Mouse (Mus musculus) CH12.LX (cell line): ENCODE results near the gene Rem1. TPM values are rescaled to one million over a fixed set of nuclear protein-coding genes. Genes with fewer than 3 reads are reported as not detected.

ENCODE experiments used
- DNase-seq: peaks from one replicate; pipeline ENCODE4 v3.0.0-alpha.2; 2013; ENCODE audit errors: extremely low read depth
- H3K27ac ChIP-seq: 2 replicates; pipeline ENCODE4 v1.5.1; 2012; ENCODE audit warnings: low read depth, mild to moderate bottlenecking, control low read depth, moderate library complexity; ENCODE audit not compliant: insufficient read depth
- H3K27me3 ChIP-seq: replicated peaks from 2 replicates; pipeline ENCODE3; 2012; ENCODE audit warnings: inconsistent platforms
- H3K36me3 ChIP-seq, 2 experiments: replicated peaks in 1 of 2; 2 replicates each; pipeline versions ENCODE3 to v1.6.1; 2012; ENCODE audit warnings: inconsistent platforms in 1 of 2, low read length in 1 of 2, mild to moderate bottlenecking in 1 of 2, mixed read lengths in 1 of 2, moderate library complexity in 1 of 2; ENCODE audit not compliant: control insufficient read depth in 1 of 2, insufficient read depth in 1 of 2
- H3K4me1 ChIP-seq, 2 experiments: 2 replicates each; pipeline ENCODE4 v1.6.1; 2012; ENCODE audit warnings: inconsistent platforms in 1 of 2, moderate library complexity in 1 of 2; ENCODE audit not compliant: insufficient read depth in 2 of 2, control insufficient read depth in 1 of 2
- H3K4me2 ChIP-seq: 2 replicates; pipeline ENCODE4 v1.6.1; 2012; ENCODE audit warnings: low read depth, mild to moderate bottlenecking, control low read depth; ENCODE audit not compliant: poor library complexity, insufficient read depth, severe bottlenecking
- H3K4me3 ChIP-seq, 3 experiments: fragments of 150-350 bp in 1 of 3; sonication (generic) in 1 of 3; replicated peaks in 1 of 3; 2 replicates each; pipeline versions ENCODE3 to v1.5.1; 2011 to 2012; ENCODE audit warnings: low read depth in 2 of 3, low read length in 2 of 3, mild to moderate bottlenecking in 2 of 3, moderate library complexity in 2 of 3, control low read depth in 1 of 3, improper control_type of control experiment in 1 of 3, inconsistent platforms in 1 of 3, mixed read lengths in 1 of 3; ENCODE audit not compliant: poor library complexity in 1 of 3
- H3K79me2 ChIP-seq: replicated peaks from 2 replicates; pipeline ENCODE4 v1.6.1; 2012; ENCODE audit warnings: mild to moderate bottlenecking, moderate library complexity; ENCODE audit not compliant: control insufficient read depth, poor library complexity, insufficient read depth, severe bottlenecking; ENCODE audit errors: extremely low read depth
- H3K9ac ChIP-seq: 2 replicates; pipeline ENCODE4 v1.6.1; 2012; ENCODE audit warnings: low read depth, mild to moderate bottlenecking, control low read depth, moderate library complexity; ENCODE audit not compliant: insufficient read depth
- H3K9me3 ChIP-seq: replicated peaks from 2 replicates; pipeline ENCODE3; 2012; ENCODE audit warnings: low read length, inconsistent platforms, mixed read lengths
- BHLHE40 ChIP-seq: IDR thresholded peaks from 2 replicates; pipeline ENCODE4 v1.6.1; 2011; ENCODE audit warnings: mild to moderate bottlenecking, low read depth, low read length, improper control_type of control experiment
- CHD1 ChIP-seq: IDR thresholded peaks from 2 replicates; pipeline ENCODE4 v1.6.1; 2012; ENCODE audit warnings: low read depth, low read length, improper control_type of control experiment, inconsistent platforms
- EP300 ChIP-seq: IDR thresholded peaks from 2 replicates; pipeline ENCODE4 v1.6.1; 2011; ENCODE audit warnings: low read length, improper control_type of control experiment
- ETS1 ChIP-seq: conservative IDR thresholded peaks from 2 replicates; pipeline ENCODE4 v1.6.1; 2012; ENCODE audit warnings: low read depth, mild to moderate bottlenecking, inconsistent platforms, low read length, improper control_type of control experiment, moderate library complexity
- GABPA ChIP-seq: IDR thresholded peaks from 2 replicates; pipeline ENCODE4 v1.6.1; 2012; ENCODE audit warnings: low read depth, low read length, improper control_type of control experiment, inconsistent platforms; ENCODE audit not compliant: insufficient replicate concordance
- IRF4 ChIP-seq: IDR thresholded peaks from 2 replicates; pipeline ENCODE4 v1.6.1; 2014; ENCODE audit warnings: low read depth, mild to moderate bottlenecking, inconsistent platforms, low read length, improper control_type of control experiment
- KAT2A ChIP-seq: IDR thresholded peaks from 2 replicates; pipeline ENCODE4 v1.6.1; 2012; ENCODE audit warnings: low read length, improper control_type of control experiment, inconsistent platforms; ENCODE audit not compliant: insufficient replicate concordance
- MAX ChIP-seq: IDR thresholded peaks from 2 replicates; pipeline ENCODE4 v1.6.1; 2011; ENCODE audit warnings: low read length, improper control_type of control experiment
- MEF2A ChIP-seq: IDR thresholded peaks from 2 replicates; pipeline ENCODE4 v1.6.1; 2014; ENCODE audit warnings: low read depth, mild to moderate bottlenecking, inconsistent platforms, low read length, improper control_type of control experiment, borderline replicate concordance
- MXI1 ChIP-seq: IDR thresholded peaks from 2 replicates; pipeline ENCODE4 v1.6.1; 2011; ENCODE audit warnings: mild to moderate bottlenecking, low read depth, low read length, improper control_type of control experiment
- MYC ChIP-seq: IDR thresholded peaks from 2 replicates; pipeline ENCODE4 v1.6.1; 2011; ENCODE audit warnings: low read depth, mild to moderate bottlenecking, improper control_type of control experiment, low read length
- NELFE ChIP-seq: IDR thresholded peaks from 2 replicates; pipeline ENCODE4 v1.6.1; 2011; ENCODE audit warnings: low read depth, low read length, improper control_type of control experiment
- NRF1 ChIP-seq: IDR thresholded peaks from 2 replicates; pipeline ENCODE4 v1.6.1; 2014; ENCODE audit warnings: low read depth, mild to moderate bottlenecking, inconsistent platforms, low read length, improper control_type of control experiment, moderate library complexity
- POLR2AphosphoS2 ChIP-seq: IDR thresholded peaks from 2 replicates; pipeline ENCODE4 v1.6.1; 2011; ENCODE audit warnings: low read depth, low read length, improper control_type of control experiment
- RCOR1 ChIP-seq: conservative IDR thresholded peaks from 2 replicates; pipeline ENCODE4 v1.6.1; 2012; ENCODE audit warnings: low read depth, mild to moderate bottlenecking, inconsistent platforms, low read length, improper control_type of control experiment
- SMC3 ChIP-seq: IDR thresholded peaks from 2 replicates; pipeline ENCODE4 v1.6.1; 2011; ENCODE audit warnings: low read depth, low read length, improper control_type of control experiment
- TCF12 ChIP-seq: IDR thresholded peaks from 2 replicates; pipeline ENCODE4 v1.6.1; 2014; ENCODE audit warnings: low read depth, mild to moderate bottlenecking, inconsistent platforms, low read length, improper control_type of control experiment
- ZMIZ1 ChIP-seq: IDR thresholded peaks from 2 replicates; pipeline ENCODE4 v1.6.1; 2012; ENCODE audit warnings: low read depth, mild to moderate bottlenecking, inconsistent platforms, low read length, improper control_type of control experiment
- dilution Hi-C: fragments of 300-500 bp; cut with MboI; formaldehyde crosslinking; loops from 2 replicates; pipeline ENCODE4 v1.14.3; 2020; ENCODE audit warnings: low sequenced_read_pairs; ENCODE audit not compliant: extremely low pct_unique_long_range_greater_than_20kb, extremely low pct_ligation_motif_present
- in situ Hi-C: fragments of 300-500 bp; cut with MboI; formaldehyde crosslinking; loops from 3 replicates; pipeline ENCODE4 v1.14.3; 2019; ENCODE audit warnings: low sequenced_read_pairs, low pct_ligation_motif_present, low pct_unique_long_range_greater_than_20kb, mixed read lengths
- polyA plus RNA-seq: library from polyadenylated mRNA; unstranded; fragments of >175 nt; gene quantifications from 2 replicates; pipeline ENCODE4 v1.2.1, GENCODE M21; 2012; ENCODE audit warnings: low read depth; ENCODE audit not compliant: insufficient read length
- total RNA-seq, 2 experiments: library from RNA; depleted of rRNA; stranded (reverse); fragments of 300-350 nt in 1 of 2; fragments of >200 nt in 1 of 2; gene quantifications; 2 replicates each; pipeline ENCODE4 v1.2.3; 2012 to 2014

The Rem1 gene
- total and polyA plus RNA-seq, 3 experiments = 0.55 to 0.82 (median 0.80) TPM

DNA sequence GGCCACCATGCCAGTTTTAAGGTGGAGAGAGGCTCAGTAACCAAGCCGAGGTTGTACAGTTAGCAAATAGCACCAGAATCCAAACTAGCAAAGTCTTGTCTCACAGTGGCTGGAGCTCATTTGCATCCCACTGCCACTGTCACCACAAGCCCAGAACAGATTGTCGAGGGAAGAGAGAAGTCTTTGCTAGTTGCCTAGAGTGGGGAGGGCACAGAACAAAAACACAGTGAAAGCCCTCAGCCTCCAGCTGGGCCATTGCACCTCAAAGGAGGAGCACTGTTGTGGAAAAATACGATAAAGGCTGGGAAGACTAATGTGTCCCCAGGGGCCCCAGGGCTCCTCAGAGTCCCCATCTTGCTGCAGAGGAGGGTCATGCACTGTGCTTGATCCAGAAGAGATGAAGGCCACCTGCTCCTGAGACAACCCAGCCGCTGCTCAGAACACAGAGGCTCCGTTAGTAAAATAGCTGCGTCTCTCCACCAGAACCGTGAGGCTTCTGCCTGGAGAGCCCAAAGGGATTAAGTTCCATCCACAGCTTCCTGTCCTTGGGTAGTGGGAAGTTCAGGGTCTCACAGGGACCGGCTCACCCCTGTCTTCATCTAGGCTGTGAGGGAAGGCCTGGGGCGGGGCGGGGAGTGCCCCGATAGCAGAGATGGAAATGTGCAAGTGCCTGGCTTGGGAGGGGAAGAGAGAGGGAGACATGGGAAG, 12.8 kb downstream of the Rem1 start:
- no peaks in the 10 kb centered on the region for H3K9me3 ChIP-seq
- dilution Hi-C loops = no loop called here

DNA sequence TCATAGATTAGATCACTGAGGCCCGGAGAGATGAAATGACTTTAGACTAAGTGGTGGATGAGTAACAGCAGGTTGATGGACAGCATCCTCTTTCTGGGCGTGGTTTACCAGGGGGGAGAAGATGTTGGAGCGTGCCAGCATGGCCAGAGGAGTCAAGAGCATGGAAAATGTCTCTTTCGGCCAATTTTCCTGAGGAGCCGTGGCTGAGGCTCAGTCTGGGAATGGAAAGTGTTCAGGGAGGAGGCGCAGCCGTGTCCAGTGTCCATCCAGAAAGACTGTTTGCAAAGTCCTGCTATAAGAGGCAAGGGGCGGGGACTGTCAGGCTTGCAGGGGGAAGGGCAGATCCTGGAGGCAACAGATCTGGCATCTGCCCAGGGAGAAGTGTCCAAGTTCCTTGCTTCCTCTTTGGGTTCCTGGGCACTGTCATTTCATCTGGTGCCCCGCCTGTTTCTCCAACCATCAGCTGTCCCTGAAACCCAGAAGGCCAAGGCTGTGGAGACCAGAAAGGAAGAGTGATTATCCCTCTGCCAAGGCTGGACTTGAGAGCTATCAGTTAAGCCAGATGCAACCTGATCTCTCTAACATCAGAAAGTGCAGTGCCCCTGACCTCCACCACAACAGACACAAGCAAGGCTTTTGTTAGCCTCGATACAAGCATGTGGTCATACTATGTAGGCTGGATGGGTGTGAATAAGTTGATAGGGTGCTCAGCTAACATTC, 26.3 kb downstream of the Rem1 start:
- no peak overlapping the region for H3K27ac ChIP-seq

More for the DNA sequence above, 12.8 kb downstream of the Rem1 start:
- Histone ChIP-seq H3K4me2 (peak overlapping the region; percentile 69), H3K4me1 (peaks cover 28 to 61% of the 10 kb centered on the region in 2 experiments), H3K27me3 (no peaks in the 10 kb centered on the region), H3K9ac (0 out of 2 replicates have a peak overlapping the region, but pooled peaks have one; percentile 4), H3K36me3 (peaks cover 0 to under 1% of the 10 kb centered on the region in 2 experiments), H3K79me2 (no peaks in the 10 kb centered on the region), H3K4me3 (no peak overlapping the region), H3K27ac (peak overlapping the region; percentile 12)
- in situ Hi-C loops = no loop called here
- DNase-seq = peak; percentile 77
- TF ChIP-seq NRF1 = 0 out of 2 replicates have a peak, but pooled peaks have one; percentile 11
- peak; percentile 71 for TF ChIP-seq ETS1
- TF ChIP-seq MYC = no peak
- TF ChIP-seq GABPA = no peak
- no peak for TF ChIP-seq CHD1
- TF ChIP-seq BHLHE40 = no peak
- TF ChIP-seq MEF2A = 0 out of 2 replicates have a peak, but pooled peaks have one; percentile 9
- no peak for TF ChIP-seq RCOR1
- TF ChIP-seq TCF12 = peak; percentile 49; the same call in 1 of the 2 replicates
- TF ChIP-seq POLR2AphosphoS2 = no peak

More for the DNA sequence above, 26.3 kb downstream of the Rem1 start:
- H3K36me3 ChIP-seq = no peaks in the 10 kb centered on the region
- TF ChIP-seq NELFE (no peak), SMC3 (no peak), MYC (no peak), IRF4 (no peak), EP300 (no peak), KAT2A (no peak), MXI1 (no peak), ZMIZ1 (no peak), POLR2AphosphoS2 (no peak), BHLHE40 (no peak), MAX (no peak)
- TF ChIP-seq, all 38 proteins: peak for 0
- no peak for DNase-seq
- H3K27me3 ChIP-seq = no peaks in the 10 kb centered on the region
- H3K4me2 ChIP-seq = no peak overlapping the region
- peaks cover 6 to 8% of the 10 kb centered on the region in 2 experiments; a peak in 2 of 4 replicates for H3K4me1 ChIP-seq
- H3K9ac ChIP-seq = no peak overlapping the region
- H3K4me3 ChIP-seq = no peak overlapping the region
- H3K9me3 ChIP-seq = peaks cover under 1% of the 10 kb centered on the region
- in situ Hi-C loops (no loop called here), dilution Hi-C loops (no loop called here)
- H3K79me2 ChIP-seq = no peaks in the 10 kb centered on the region
